Mouse (Mus musculus) neural tube, embryonic 13.5 days (tissue): Measurements from ENCODE around the gene Ccdc51. TPM values are rescaled to one million over a fixed set of nuclear protein-coding genes. Genes with fewer than 3 reads are reported as not detected.
A peak's percentile ranks its signal among the peaks of the same experiment; 100 is the strongest.

Experiments
- ATAC-seq: fragments of 200-750 bp; cut with Nextera tagmentation; 2 replicates; pipeline ENCODE4 v1.8.0; 2017; ENCODE audit warnings: low read depth, mild to moderate bottlenecking, moderate TSS enrichment, moderate library complexity
- H3K27ac ChIP-seq: fragments of 300-500 bp; sonication (generic); replicated peaks from 2 replicates; pipeline ENCODE4 v1.5.1; 2015; ENCODE audit warnings: moderate library complexity, mild to moderate bottlenecking, inconsistent platforms
- H3K27me3 ChIP-seq: fragments of 300-500 bp; sonication (generic); 2 replicates; pipeline ENCODE4 v1.6.1; 2015; ENCODE audit warnings: mild to moderate bottlenecking, inconsistent platforms
- H3K36me3 ChIP-seq: fragments of 300-500 bp; sonication (generic); 2 replicates; pipeline ENCODE4 v1.6.1; 2015; ENCODE audit warnings: mild to moderate bottlenecking, inconsistent platforms
- H3K4me1 ChIP-seq: fragments of 300-500 bp; sonication (generic); replicated peaks from 2 replicates; pipeline ENCODE4 v1.6.1; 2015; ENCODE audit warnings: inconsistent platforms
- H3K4me2 ChIP-seq: fragments of 300-500 bp; sonication (generic); 2 replicates; pipeline ENCODE4 v1.6.1; 2015; ENCODE audit warnings: inconsistent platforms, mild to moderate bottlenecking, moderate library complexity
- H3K4me3 ChIP-seq: fragments of 300-500 bp; sonication (generic); 2 replicates; pipeline ENCODE4 v1.5.1; 2015; ENCODE audit warnings: mild to moderate bottlenecking, inconsistent platforms
- H3K9ac ChIP-seq: fragments of 300-500 bp; sonication (generic); 2 replicates; pipeline ENCODE4 v1.6.1; 2015; ENCODE audit warnings: moderate library complexity, mild to moderate bottlenecking, inconsistent platforms
- H3K9me3 ChIP-seq: fragments of 300-500 bp; sonication (generic); 2 replicates; pipeline ENCODE4 v1.6.1; 2016; ENCODE audit warnings: inconsistent platforms
- WGBS: fragments of 180-500 bp; shearing (Covaris S2); methylation state at CpG from one replicate; pipeline ENCODE4 v1.1.7; 2015; 5-methylcytosine and 5-hydroxymethylcytosine counted together
- polyA plus RNA-seq: library from polyadenylated mRNA; unstranded; fragments of >200 nt; fragmentation: Nextera tagmentation; extraction: Ambion mirVana; gene quantifications from 2 replicates; pipeline ENCODE4 v1.2.1, GENCODE M21; 2015

Ccdc51 gene
- polyA plus RNA-seq, 1 experiment from 2014 or later = 14.2 TPM

DNA sequence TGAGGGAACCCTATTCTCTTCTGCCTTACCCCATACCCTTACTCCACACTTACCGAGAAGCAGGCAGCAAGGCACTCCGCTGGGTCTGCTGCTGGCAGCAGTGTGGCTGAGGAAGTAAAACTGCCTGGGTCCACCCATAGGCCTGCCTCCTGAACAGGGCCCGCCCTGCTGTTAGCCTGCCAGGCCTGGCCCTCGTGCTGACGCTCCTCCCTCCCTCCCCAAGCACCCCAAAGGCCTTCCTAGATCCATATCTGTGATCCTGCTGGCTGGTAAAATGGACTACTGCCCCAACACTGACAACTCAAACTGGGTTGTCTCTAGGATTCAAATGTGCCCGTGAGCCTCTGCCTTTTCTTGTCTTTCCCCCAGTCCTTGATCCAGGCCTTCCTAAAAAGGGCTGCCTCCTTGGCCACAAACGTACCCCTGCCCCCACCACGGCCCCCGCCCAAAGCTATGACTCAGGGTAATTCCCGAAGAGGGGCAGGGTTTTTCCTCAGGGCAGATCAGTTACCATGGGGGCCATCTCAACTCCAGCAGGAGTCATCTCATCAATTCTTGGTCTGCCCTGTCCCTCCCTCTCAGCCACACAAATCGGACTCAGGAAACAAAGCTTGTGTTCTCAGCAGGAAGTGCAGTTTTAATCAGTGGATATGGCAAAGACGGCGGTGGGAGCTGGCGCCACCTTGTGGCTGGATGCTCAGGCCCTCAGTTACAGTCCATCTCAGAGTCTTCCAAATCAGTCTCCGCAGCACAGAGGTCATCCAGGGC lies 23.0 kb upstream of the Ccdc51 start, which contains the start of gene Trex1:
Gene Trex1 (minus strand): TSS at position 599 of the 768 bp plus-strand sequence.
- H3K4me1 ChIP-seq = peaks cover 25% of the 10 kb centered on the region
- H3K27ac ChIP-seq = peak within 1 kb of the TSS; percentile 91
- H3K4me2 ChIP-seq = peak within 1 kb of the TSS; percentile 61
- peak within 1 kb of the TSS; percentile 38 for H3K4me3 ChIP-seq
- peak within 1 kb of the TSS; percentile 75 for H3K9ac ChIP-seq
- no peaks in the 10 kb centered on the region for H3K9me3 ChIP-seq
- WGBS = 22% methylated on average over 15 of the region's 15 CpGs
- peak; percentile 79 for ATAC-seq
- no peaks in the 10 kb centered on the region for H3K27me3 ChIP-seq
- peaks cover 75% of the 10 kb centered on the region for H3K36me3 ChIP-seq

GRCm38 (mm10) chr9:109060184-109060897 lies 22.0 kb upstream of the Ccdc51 start:
- H3K4me2 ChIP-seq = no peak overlapping the region

GRCm38 (mm10) chr9:109060898-109061295 lies 21.4 kb upstream of the Ccdc51 start:
- 93% methylated on average over 5 of the region's 5 CpGs for WGBS
- Histone ChIP-seq H3K27me3 (no peaks in the 10 kb centered on the region), H3K4me2 (no peak overlapping the region), H3K4me1 (peaks cover 12% of the 10 kb centered on the region), H3K27ac (no peak overlapping the region), H3K36me3 (peaks cover 90% of the 10 kb centered on the region), H3K9ac (no peak overlapping the region), H3K9me3 (no peaks in the 10 kb centered on the region), H3K4me3 (no peak overlapping the region)
- no peak for ATAC-seq

More at GRCm38 (mm10) chr9:109060184-109060897, 22.0 kb upstream of the Ccdc51 start:
- H3K36me3 ChIP-seq = peaks cover 85% of the 10 kb centered on the region
- no peaks in the 10 kb centered on the region for H3K9me3 ChIP-seq
- no peak overlapping the region for H3K27ac ChIP-seq
- ATAC-seq = peak; percentile 21; the same call in 1 of the 2 replicates
- H3K4me3 ChIP-seq = no peak overlapping the region
- no peaks in the 10 kb centered on the region for H3K27me3 ChIP-seq
- H3K9ac ChIP-seq = peak overlapping the region; percentile 75
- WGBS = 90% methylated on average over 16 of the region's 16 CpGs
- peaks cover 17% of the 10 kb centered on the region for H3K4me1 ChIP-seq

- 96% methylated on average over 3 of the region's 3 CpGs for whole genome bisulfite sequencing
- Histone ChIP-seq H3K9ac (no peak overlapping the region), H3K4me1 (peaks cover 15% of the 10 kb centered on the region), H3K36me3 (peaks cover 83% of the 10 kb centered on the region), H3K4me2 (no peak overlapping the region), H3K27me3 (no peaks in the 10 kb centered on the region), H3K4me3 (no peak overlapping the region), H3K9me3 (no peaks in the 10 kb centered on the region), H3K27ac (no peak overlapping the region)
- no peak for ATAC-seq
These were observed 14.1 kb upstream of the Ccdc51 start for GRCm38 (mm10) chr9:109068095-109068735.

GRCm38 (mm10) chr9:109073661-109074573 lies 8.4 kb upstream of the Ccdc51 start, which contains the start of gene Atrip:
Atrip (minus strand) TSS chr9:109074124.
- Histone ChIP-seq H3K9ac (peak within 1 kb of the TSS; percentile 95), H3K27me3 (no peaks in the 10 kb centered on the region), H3K27ac (peak within 1 kb of the TSS; percentile 76), H3K4me3 (peak within 1 kb of the TSS; percentile 89), H3K4me1 (peaks cover 30% of the 10 kb centered on the region), H3K36me3 (peaks cover 36% of the 10 kb centered on the region), H3K9me3 (no peaks in the 10 kb centered on the region), H3K4me2 (peak within 1 kb of the TSS; percentile 93)
- ATAC-seq = peak; percentile 99
- WGBS = under 1% methylated on average over 57 of the region's 57 CpGs

GRCm38 (mm10) chr9:109080516-109080915 lies 1.8 kb upstream of the Ccdc51 start:
- WGBS = 97% methylated on average over 3 of the region's 3 CpGs
- Histone ChIP-seq H3K4me1 (peaks cover 29% of the 10 kb centered on the region), H3K4me3 (peak overlapping the region; percentile 85; the same call in 1 of the 2 replicates), H3K27me3 (no peaks in the 10 kb centered on the region), H3K9ac (no peak overlapping the region), H3K27ac (no peak overlapping the region), H3K36me3 (peaks cover 25% of the 10 kb centered on the region), H3K9me3 (no peaks in the 10 kb centered on the region), H3K4me2 (peak overlapping the region; percentile 95)
- no peak for ATAC-seq

- H3K36me3 ChIP-seq = peaks cover 25% of the 10 kb centered on the region
- peak overlapping the region; percentile 95 for H3K4me2 ChIP-seq
- H3K27ac ChIP-seq = peak overlapping the region; percentile 79
- ATAC-seq = peak; percentile 37
- WGBS = 6% methylated on average over 11 of the region's 11 CpGs
- no peaks in the 10 kb centered on the region for H3K27me3 ChIP-seq
- no peaks in the 10 kb centered on the region for H3K9me3 ChIP-seq
- H3K9ac ChIP-seq = peak overlapping the region; percentile 92
- H3K4me3 ChIP-seq = peak overlapping the region; percentile 85
- H3K4me1 ChIP-seq = peaks cover 29% of the 10 kb centered on the region
These were observed 557 bp upstream of the Ccdc51 start for GRCm38 (mm10) chr9:109081749-109082123.

DNA sequence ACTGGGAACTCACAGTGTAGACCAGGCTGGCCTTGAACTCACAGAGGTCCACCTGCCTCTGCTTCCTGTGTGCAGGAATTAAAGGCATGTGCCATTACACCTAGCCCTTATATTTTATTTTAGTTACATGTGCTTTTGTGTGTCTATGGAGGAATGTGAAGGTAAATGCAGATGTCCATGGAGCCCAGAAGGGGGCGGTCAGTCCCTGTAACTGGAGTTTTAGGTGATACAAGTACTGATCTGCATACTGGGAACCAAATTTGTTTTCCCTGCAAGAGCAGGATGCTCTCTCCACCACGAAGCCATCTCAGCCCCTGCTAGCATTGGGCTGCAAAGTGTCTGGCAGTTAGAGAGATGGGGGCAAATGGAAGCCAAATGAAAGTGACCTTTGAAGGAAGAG lies 2.6 kb downstream of the Ccdc51 start:
- peaks cover 19% of the 10 kb centered on the region for H3K36me3 ChIP-seq
- peaks cover 39% of the 10 kb centered on the region for H3K4me1 ChIP-seq
- H3K9me3 ChIP-seq = no peaks in the 10 kb centered on the region
- no peak overlapping the region for H3K9ac ChIP-seq
- H3K4me2 ChIP-seq = no peak overlapping the region
- no peaks in the 10 kb centered on the region for H3K27me3 ChIP-seq
- H3K27ac ChIP-seq = no peak overlapping the region
- no peak overlapping the region for H3K4me3 ChIP-seq
- WGBS = 12% methylated on average over 2 of the region's 2 CpGs
- ATAC-seq = no peak

DNA sequence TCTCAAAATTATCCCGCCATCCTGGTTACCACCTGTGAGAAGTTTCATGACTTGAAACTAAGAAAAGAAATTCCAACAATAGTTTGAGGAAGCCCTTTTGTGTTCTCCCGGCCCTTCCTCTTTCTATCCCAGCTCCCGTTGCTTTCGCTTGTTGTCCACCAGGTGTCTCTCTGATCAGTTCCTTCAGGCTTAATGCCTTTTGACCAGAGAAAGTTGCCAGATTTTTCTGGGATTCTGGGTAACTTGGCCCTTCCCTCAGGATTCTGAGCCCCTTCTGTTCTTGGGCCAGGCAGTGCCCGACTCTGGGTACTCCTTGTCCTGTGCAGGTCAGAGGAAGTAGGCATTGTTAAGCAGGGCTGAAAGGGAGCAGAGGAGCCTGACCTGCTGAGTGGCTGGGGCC lies 5.7 kb downstream of the Ccdc51 start:
- H3K4me1 ChIP-seq = peaks cover 18% of the 10 kb centered on the region
- H3K27ac ChIP-seq = no peak overlapping the region
- no peak overlapping the region for H3K4me2 ChIP-seq
- 13% methylated on average over 5 of the region's 5 CpGs for WGBS
- H3K9me3 ChIP-seq = no peaks in the 10 kb centered on the region
- ATAC-seq = no peak
- H3K4me3 ChIP-seq = no peak overlapping the region
- peaks cover 35% of the 10 kb centered on the region for H3K36me3 ChIP-seq
- H3K27me3 ChIP-seq = no peaks in the 10 kb centered on the region
- H3K9ac ChIP-seq = peak overlapping the region; percentile 38; the same call in 1 of the 2 replicates

- no peak overlapping the region for H3K27ac ChIP-seq
- peaks cover 35% of the 10 kb centered on the region for H3K36me3 ChIP-seq
- H3K9ac ChIP-seq = no peak overlapping the region
- H3K4me1 ChIP-seq = peaks cover 23% of the 10 kb centered on the region
- no peaks in the 10 kb centered on the region for H3K9me3 ChIP-seq
- WGBS = 66% methylated on average over 15 of the region's 15 CpGs
- H3K27me3 ChIP-seq = no peaks in the 10 kb centered on the region
- H3K4me3 ChIP-seq = no peak overlapping the region
- H3K4me2 ChIP-seq = no peak overlapping the region
- ATAC-seq = no peak
These were observed 8.2 kb downstream of the Ccdc51 start for GRCm38 (mm10) chr9:109090446-109090845.

GRCm38 (mm10) chr9:109091802-109092201 lies 9.5 kb downstream of the Ccdc51 start:
- H3K27me3 ChIP-seq = no peaks in the 10 kb centered on the region
- 90% methylated on average over 8 of the region's 8 CpGs for WGBS
- no peak overlapping the region for H3K9ac ChIP-seq
- no peak overlapping the region for H3K4me2 ChIP-seq
- H3K36me3 ChIP-seq = peaks cover 35% of the 10 kb centered on the region
- H3K9me3 ChIP-seq = no peaks in the 10 kb centered on the region
- ATAC-seq = no peak
- H3K4me3 ChIP-seq = no peak overlapping the region
- H3K4me1 ChIP-seq = peaks cover 29% of the 10 kb centered on the region
- no peak overlapping the region for H3K27ac ChIP-seq
